8 mouse cellular contexts compared by ENCODE assay signal in the genomic region with DNA sequence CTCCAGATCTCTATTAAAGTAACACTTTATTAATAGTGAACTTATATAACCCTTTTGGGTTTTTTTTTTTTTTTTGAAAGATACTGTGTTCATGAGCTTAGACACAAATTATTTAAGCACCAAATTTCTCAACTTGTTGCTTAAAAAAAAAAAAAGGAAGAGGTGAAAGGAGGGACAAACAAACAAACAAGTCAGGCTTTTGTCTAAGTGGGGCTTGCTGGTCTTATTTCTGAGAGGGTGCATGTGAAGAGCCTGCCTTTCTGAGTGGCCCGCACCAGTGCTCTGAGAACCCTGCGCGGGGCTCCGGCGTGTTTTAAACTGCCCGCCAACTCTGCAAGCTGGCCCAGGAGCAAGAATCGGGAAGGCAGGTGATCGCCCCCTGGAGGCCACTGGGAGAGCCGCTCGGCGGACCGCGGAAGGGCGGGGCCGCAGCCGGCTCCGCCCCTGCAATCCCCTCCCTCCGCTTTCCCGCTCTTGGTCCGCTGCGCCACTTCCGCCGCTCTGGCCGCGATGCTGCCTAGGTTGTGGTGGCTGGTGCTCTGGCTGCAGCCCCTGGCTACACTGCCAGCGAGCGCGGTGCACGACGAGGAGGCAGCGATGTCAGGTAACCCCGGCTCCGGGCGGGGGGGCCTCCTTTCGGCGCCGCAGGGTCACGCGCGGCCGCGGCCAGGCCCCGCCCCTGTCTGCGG. TPM values are rescaled to one million over a fixed set of nuclear protein-coding genes. Genes with fewer than 3 reads are reported as not detected.
DNase-seq lines count a peak whose midpoint lies in the region; ATAC-seq and TF ChIP-seq lines count a peak whose summit lies in the region.

A gene (plus strand): TSS at position 456 of the 689 bp plus-strand sequence.

- H3K27ac ChIP-seq in bone marrow, adult 2 months (ENCODE audit: control insufficient read depth, insufficient read depth, low read depth, low read length, poor library complexity): peak within 1 kb of the TSS; percentile 98
- peak within 1 kb of the TSS; percentile 90 for H3K27ac ChIP-seq in embryonic facial prominence, embryonic 14.5 days (replicated peaks; ENCODE audit: low read depth, low read length)
- H3K27ac ChIP-seq in limb, embryonic 13.5 days: peak within 1 kb of the TSS; percentile 91
- H3K27ac ChIP-seq in midbrain, embryonic 15.5 days: peak within 1 kb of the TSS; percentile 90

- TF ChIP-seq CTCF in bone marrow, adult 2 months (IDR thresholded peaks at IDR 0.05; ENCODE audit: control insufficient read depth, insufficient read depth, low read length): peak; percentile 80

- H3K4me2 ChIP-seq in embryonic facial prominence, embryonic 14.5 days (ENCODE audit: low read depth, low read length): peak within 1 kb of the TSS; percentile 55
- H3K4me2 ChIP-seq in limb, embryonic 13.5 days (replicated peaks): peak within 1 kb of the TSS; percentile 62
- H3K4me2 ChIP-seq in midbrain, embryonic 15.5 days: peak within 1 kb of the TSS; percentile 55

- WGBS in bone marrow, adult 2 months: under 1% methylated on average over 43 of the region's 44 CpGs
- under 1% methylated on average over 31 of the region's 44 CpGs for WGBS in embryonic facial prominence, embryonic 14.5 days
- WGBS in limb, embryonic 13.5 days: under 1% methylated on average over 43 of the region's 44 CpGs
- WGBS in midbrain, embryonic 15.5 days: under 1% methylated on average over 44 of the region's 44 CpGs

- H3K27me3 ChIP-seq in embryonic facial prominence, embryonic 14.5 days (replicated peaks; ENCODE audit: control insufficient read depth, insufficient read depth, low read length): no peaks in the 10 kb centered on the region
- no peaks in the 10 kb centered on the region for H3K27me3 ChIP-seq in limb, embryonic 13.5 days
- no peaks in the 10 kb centered on the region for H3K27me3 ChIP-seq in midbrain, embryonic 15.5 days (replicated peaks)

- no peaks in the 10 kb centered on the region for H3K9me3 ChIP-seq in embryonic facial prominence, embryonic 14.5 days (ENCODE audit: control insufficient read depth, low read length)
- no peaks in the 10 kb centered on the region for H3K9me3 ChIP-seq in limb, embryonic 13.5 days
- no peaks in the 10 kb centered on the region for H3K9me3 ChIP-seq in midbrain, embryonic 15.5 days

- H3K4me3 ChIP-seq in bone marrow, adult 2 months (replicated peaks; ENCODE audit: control insufficient read depth, low read depth, low read length): peak within 1 kb of the TSS; percentile 100
- peak within 1 kb of the TSS; percentile 85 for H3K4me3 ChIP-seq in embryonic facial prominence, embryonic 14.5 days (ENCODE audit: low read depth, low read length)
- H3K4me3 ChIP-seq in limb, embryonic 13.5 days: peak within 1 kb of the TSS; percentile 77
- H3K4me3 ChIP-seq in midbrain, embryonic 15.5 days: peak within 1 kb of the TSS; percentile 78

- H3K4me1 ChIP-seq in bone marrow, adult 2 months (ENCODE audit: control insufficient read depth, insufficient read depth, low read length): no peaks in the 10 kb centered on the region; the same call in 1 of the 2 replicates
- peaks cover 8% of the 10 kb centered on the region for H3K4me1 ChIP-seq in embryonic facial prominence, embryonic 14.5 days (ENCODE audit: control insufficient read depth, insufficient read depth, low read length)
- peaks cover 12% of the 10 kb centered on the region for H3K4me1 ChIP-seq in limb, embryonic 13.5 days
- peaks cover 9% of the 10 kb centered on the region for H3K4me1 ChIP-seq in midbrain, embryonic 15.5 days

- peak; percentile 65; the same call in 1 of the 2 replicates for TF ChIP-seq POLR2A in bone marrow, adult 2 months (IDR thresholded peaks at IDR 0.05; ENCODE audit: borderline replicate concordance, control insufficient read depth, low read depth, low read length)

- DNase-seq in A20 (ENCODE audit: low read depth, low spot score): peak; percentile 93
- peak; percentile 91 for DNase-seq in embryonic facial prominence, embryonic 14.5 days (ENCODE audit: low spot score)
- DNase-seq in heart, adult 8-10 months (ENCODE audit: low spot score): peak; percentile 91
- peak; percentile 94 for DNase-seq in kidney, adult 9 months
- peak; percentile 85 to 95 for DNase-seq in spleen, adult 18-20 months

- H3K9ac ChIP-seq in embryonic facial prominence, embryonic 14.5 days (ENCODE audit: low read depth, low read length): peak within 1 kb of the TSS; percentile 88
- H3K9ac ChIP-seq in limb, embryonic 13.5 days: peak within 1 kb of the TSS; percentile 83
- H3K9ac ChIP-seq in midbrain, embryonic 15.5 days: peak within 1 kb of the TSS; percentile 78

- peak; percentile 91 for ATAC-seq in embryonic facial prominence, embryonic 14.5 days (ENCODE audit: low read depth)
- ATAC-seq in limb, embryonic 13.5 days (ENCODE audit: low FRiP score, low read depth): peak; percentile 92
- peak; percentile 98 for ATAC-seq in midbrain, embryonic 15.5 days (replicated peaks)

- H3K36me3 ChIP-seq in embryonic facial prominence, embryonic 14.5 days (ENCODE audit: control insufficient read depth, insufficient read depth, low read length): no peaks in the 10 kb centered on the region
- H3K36me3 ChIP-seq in limb, embryonic 13.5 days: peaks cover 5% of the 10 kb centered on the region; the same call in 1 of the 2 replicates
- no peaks in the 10 kb centered on the region for H3K36me3 ChIP-seq in midbrain, embryonic 15.5 days (replicated peaks)

RNA-seq across cellular contexts. Expression of the gene that starts here (rescaled TPM):
- 7.3 and 16.2 TPM in 2 replicates for polyA plus RNA-seq in bone marrow, adult 2 months (2011; ENCODE audit: insufficient read depth, insufficient read length, low replicate concordance, missing spikeins)
- 8.4 and 11.6 TPM in 2 replicates for polyA plus RNA-seq in embryonic facial prominence, embryonic 14.5 days (2014; fragmentation: Nextera tagmentation; extraction: Ambion mirVana)
- 1 to 10 TPM in 1 of 4 experiments, under 1 TPM in 3; 0.71 to 1.3 (median 0.93) TPM for total RNA-seq in heart, adult 8-10 months (2022)
- 10.2 and 12.0 TPM in 2 replicates for polyA plus RNA-seq in limb, embryonic 13.5 days (2015; fragmentation: Nextera tagmentation; extraction: Ambion mirVana)
- polyA plus RNA-seq in midbrain, embryonic 15.5 days (2015; fragmentation: Nextera tagmentation; extraction: Ambion mirVana): 5.3 and 5.4 TPM in 2 replicates

Comparison
In these comparisons a context has a peak if more than half of its experiments do, and no peak if none do; other contexts are left out.
1. Peak in every context shown above with its lines: DNase-seq, ATAC-seq, H3K4me3 ChIP-seq and H3K27ac ChIP-seq.